Mouse (Mus musculus) forebrain, embryonic 14.5 days (tissue): ENCODE measurements around the gene Panx2. TPM values are rescaled to one million over a fixed set of nuclear protein-coding genes. Genes with fewer than 3 reads are reported as not detected.

Experiments
- ATAC-seq: fragments of 200-750 bp; cut with Nextera tagmentation; 2 replicates; pipeline ENCODE4 v1.8.0; 2017; ENCODE audit warnings: mild to moderate bottlenecking, moderate library complexity
- DNase-seq: peaks from one replicate; pipeline ENCODE4 v3.0.0-alpha.2; 2015; ENCODE audit warnings: low spot score
- H3K27ac ChIP-seq: fragments of 300-500 bp; sonication (generic); 2 replicates; pipeline ENCODE4 v1.5.1; 2014; ENCODE audit warnings: low read depth, mild to moderate bottlenecking, control low read depth, low read length, moderate library complexity
- H3K27me3 ChIP-seq: fragments of 300-500 bp; sonication (generic); replicated peaks from 2 replicates; pipeline ENCODE4 v1.6.1; 2014; ENCODE audit warnings: low read length, control low read depth, mixed read lengths; ENCODE audit not compliant: control insufficient read depth, insufficient read depth
- H3K36me3 ChIP-seq: fragments of 300-500 bp; sonication (generic); 2 replicates; pipeline ENCODE4 v1.6.1; 2014; ENCODE audit warnings: low read length, control low read depth; ENCODE audit not compliant: control insufficient read depth, insufficient read depth
- H3K4me1 ChIP-seq: fragments of 300-500 bp; sonication (generic); 2 replicates; pipeline ENCODE4 v1.6.1; 2014; ENCODE audit warnings: antibody characterized with exemption, low read length, control low read depth; ENCODE audit not compliant: control insufficient read depth, insufficient read depth
- H3K4me2 ChIP-seq: fragments of 300-500 bp; sonication (generic); 2 replicates; pipeline ENCODE4 v1.6.1; 2014; ENCODE audit warnings: mild to moderate bottlenecking, control low read depth, low read length
- H3K4me3 ChIP-seq: fragments of 300-500 bp; sonication (generic); 2 replicates; pipeline ENCODE4 v1.5.1; 2014; ENCODE audit warnings: low read depth, low read length, control low read depth
- H3K9ac ChIP-seq: fragments of 300-500 bp; sonication (generic); 2 replicates; pipeline ENCODE4 v1.6.1; 2014; ENCODE audit warnings: mild to moderate bottlenecking, low read length, control low read depth, moderate library complexity
- H3K9me3 ChIP-seq: fragments of 300-500 bp; sonication (generic); replicated peaks from 2 replicates; pipeline ENCODE4 v1.6.1; 2016; ENCODE audit warnings: low read length, control low read depth, mixed read lengths; ENCODE audit not compliant: control insufficient read depth
- WGBS: fragments of 180-500 bp; shearing (Covaris S2); extraction: QIAGEN DNeasy Blood & Tissue Kit; methylation state at CpG from one replicate; pipeline ENCODE4 v1.1.7; 2014; 5-methylcytosine and 5-hydroxymethylcytosine counted together
- polyA plus RNA-seq: library from polyadenylated mRNA; unstranded; fragments of >200 nt; fragmentation: Nextera tagmentation; extraction: Ambion mirVana; gene quantifications from 2 replicates; pipeline ENCODE4 v1.2.1, GENCODE M21; 2014

Panx2 gene
- polyA plus RNA-seq, 1 experiment from 2014 or later: 2.7 TPM

DNA sequence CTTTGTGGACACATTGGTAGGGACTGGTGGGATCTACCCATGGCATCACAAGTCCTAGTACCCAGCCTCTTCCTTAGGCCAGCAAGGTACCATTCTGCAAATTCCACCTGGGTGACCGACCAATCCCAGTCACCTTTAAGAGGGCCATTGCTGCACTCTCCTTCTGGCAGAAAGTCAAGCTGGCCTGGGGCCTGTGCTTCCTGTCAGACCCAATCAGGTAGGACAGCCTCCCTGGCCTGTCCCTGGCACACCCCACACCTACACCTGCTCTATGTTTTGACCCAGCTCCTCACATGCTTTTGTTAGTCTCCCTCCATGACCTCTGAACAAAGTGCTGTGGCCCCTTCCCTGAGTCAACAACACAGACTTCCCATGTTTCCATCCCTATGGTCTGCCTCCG, 25.3 kb downstream of the Panx2 start:
- Histone ChIP-seq H3K4me2 (no peak overlapping the region), H3K9me3 (no peaks in the 10 kb centered on the region), H3K4me1 (peaks cover 6% of the 10 kb centered on the region), H3K36me3 (peaks cover 62% of the 10 kb centered on the region), H3K27ac (no peak overlapping the region), H3K9ac (no peak overlapping the region), H3K4me3 (no peak overlapping the region), H3K27me3 (no peaks in the 10 kb centered on the region)
- 93% methylated on average over 2 of the region's 2 CpGs for WGBS
- DNase-seq: no peak
- ATAC-seq: no peak

GRCm38 (mm10) chr15:89088607-89089247, 29.2 kb downstream of the Panx2 start, which contains the start of gene Selenoo:
Gene Selenoo (plus strand): TSS chr15:89089084.
- DNase-seq: peak; percentile 94
- H3K4me3 ChIP-seq: peak within 1 kb of the TSS; percentile 97
- ATAC-seq: peak; percentile 95

DNA sequence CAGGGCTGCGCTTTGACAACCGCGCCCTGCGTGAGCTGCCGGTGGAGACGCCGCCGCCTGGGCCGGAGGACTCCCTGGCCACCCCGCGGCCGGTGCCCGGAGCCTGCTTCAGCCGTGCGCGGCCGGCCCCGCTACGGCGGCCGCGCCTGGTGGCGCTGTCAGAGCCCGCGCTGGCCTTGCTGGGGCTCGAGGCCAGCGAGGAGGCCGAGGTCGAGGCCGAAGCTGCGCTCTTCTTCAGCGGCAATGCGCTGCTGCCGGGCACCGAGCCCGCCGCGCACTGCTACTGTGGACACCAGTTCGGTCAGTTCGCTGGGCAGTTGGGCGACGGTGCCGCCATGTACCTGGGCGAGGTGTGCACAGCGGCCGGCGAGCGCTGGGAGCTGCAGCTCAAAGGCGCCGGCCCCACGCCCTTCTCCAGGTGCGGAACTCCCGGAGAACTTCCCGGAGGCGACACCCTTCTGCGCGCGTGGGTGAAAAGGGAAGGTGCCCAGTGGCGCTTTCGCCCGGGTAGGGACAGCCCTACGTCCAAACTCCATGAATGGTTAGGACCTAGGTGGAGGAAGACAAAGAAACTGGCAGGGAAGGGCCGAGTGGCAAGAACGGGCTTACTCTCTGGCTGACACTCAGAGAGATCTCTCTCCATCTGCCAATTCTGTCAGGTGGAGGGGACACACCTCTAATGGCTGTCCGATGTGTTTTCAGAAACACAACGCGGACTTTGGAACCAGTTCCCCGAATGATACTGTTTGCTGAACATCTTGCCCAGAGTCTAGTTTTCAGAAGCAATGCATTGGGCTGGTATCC, 29.9 kb downstream of the Panx2 start:
- H3K4me3 ChIP-seq: peak overlapping the region; percentile 97
- peak overlapping the region; percentile 95 for H3K9ac ChIP-seq
- H3K9me3 ChIP-seq: no peaks in the 10 kb centered on the region
- 3% methylated on average over 56 of the region's 68 CpGs for WGBS
- peaks cover 14% of the 10 kb centered on the region for H3K4me1 ChIP-seq
- H3K36me3 ChIP-seq: peaks cover 50% of the 10 kb centered on the region
- ATAC-seq (peak; percentile 63), DNase-seq (peak; percentile 12)
- peak overlapping the region; percentile 91 for H3K4me2 ChIP-seq
- H3K27me3 ChIP-seq: no peaks in the 10 kb centered on the region
- peak overlapping the region; percentile 72; the same call in 1 of the 2 replicates for H3K27ac ChIP-seq

More at GRCm38 (mm10) chr15:89088607-89089247, 29.2 kb downstream of the Panx2 start, which contains the start of gene Selenoo:
- Histone ChIP-seq H3K27me3 (no peaks in the 10 kb centered on the region), H3K36me3 (peaks cover 50% of the 10 kb centered on the region), H3K4me2 (peak within 1 kb of the TSS; percentile 91), H3K9ac (peak within 1 kb of the TSS; percentile 95), H3K27ac (peak within 1 kb of the TSS; percentile 72; the same call in 1 of the 2 replicates), H3K9me3 (no peaks in the 10 kb centered on the region), H3K4me1 (peaks cover 14% of the 10 kb centered on the region)
- WGBS: 2% methylated on average over 38 of the region's 38 CpGs

DNA sequence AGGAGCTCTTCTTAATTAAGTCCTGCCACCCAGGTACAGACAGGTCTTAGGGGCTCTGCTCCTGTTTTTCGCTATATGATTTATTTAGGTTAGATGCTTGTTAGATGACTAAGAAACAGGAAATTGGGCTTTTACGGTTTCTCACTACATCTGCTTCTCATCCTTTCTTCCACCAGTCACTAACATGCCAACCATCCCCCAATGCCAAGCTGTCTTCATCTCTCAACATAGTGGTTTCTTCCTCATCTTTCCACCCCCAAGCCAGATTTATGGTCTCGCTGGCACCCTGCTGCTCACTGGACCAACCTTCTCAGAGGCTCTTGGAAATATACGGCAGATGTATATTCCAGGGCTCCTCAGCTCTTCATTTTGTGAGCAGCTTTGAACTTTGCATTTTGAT, 31.1 kb downstream of the Panx2 start:
- DNase-seq (no peak), ATAC-seq (no peak)
- H3K36me3 ChIP-seq: peaks cover 50% of the 10 kb centered on the region
- WGBS: 93% methylated on average over 4 of the region's 4 CpGs
- no peak overlapping the region for H3K4me3 ChIP-seq
- no peak overlapping the region for H3K27ac ChIP-seq
- H3K9ac ChIP-seq: no peak overlapping the region
- no peaks in the 10 kb centered on the region for H3K9me3 ChIP-seq
- no peaks in the 10 kb centered on the region for H3K27me3 ChIP-seq
- H3K4me1 ChIP-seq: peaks cover 14% of the 10 kb centered on the region
- H3K4me2 ChIP-seq: peak overlapping the region; percentile 91; the same call in 1 of the 2 replicates

DNA sequence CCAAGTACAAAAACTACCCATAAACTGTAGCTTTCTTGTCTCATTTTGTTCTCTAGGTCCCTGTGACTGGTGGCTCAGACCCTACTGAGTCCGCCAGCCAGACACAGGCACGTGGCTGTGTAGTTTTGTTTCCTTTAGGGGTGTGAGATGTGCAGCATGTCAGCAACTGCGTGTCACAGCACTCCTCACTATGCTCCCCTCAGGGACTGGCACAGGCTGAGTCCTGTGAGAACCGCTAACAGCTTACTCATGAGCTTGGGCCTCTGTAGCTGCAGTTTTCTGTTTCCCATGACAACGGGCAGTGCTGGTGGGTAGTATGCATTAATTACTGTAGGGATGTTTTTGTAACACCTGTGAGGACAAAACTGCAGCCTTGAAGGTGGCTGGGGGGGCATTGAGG, 32.6 kb downstream of the Panx2 start:
- no peaks in the 10 kb centered on the region for H3K9me3 ChIP-seq
- H3K9ac ChIP-seq: no peak overlapping the region
- DNase-seq (no peak), ATAC-seq (no peak)
- peaks cover 14% of the 10 kb centered on the region for H3K4me1 ChIP-seq
- no peaks in the 10 kb centered on the region for H3K27me3 ChIP-seq
- peaks cover 51% of the 10 kb centered on the region for H3K36me3 ChIP-seq
- H3K27ac ChIP-seq: no peak overlapping the region
- no peak overlapping the region for H3K4me2 ChIP-seq
- H3K4me3 ChIP-seq: no peak overlapping the region
- 80% methylated on average over 5 of the region's 5 CpGs for WGBS

GRCm38 (mm10) chr15:89097450-89097849, 37.9 kb downstream of the Panx2 start:
- Histone ChIP-seq H3K4me3 (no peak overlapping the region), H3K36me3 (peaks cover 100% of the 10 kb centered on the region), H3K4me1 (no peaks in the 10 kb centered on the region), H3K27me3 (no peaks in the 10 kb centered on the region), H3K4me2 (no peak overlapping the region), H3K9me3 (no peaks in the 10 kb centered on the region), H3K27ac (no peak overlapping the region), H3K9ac (no peak overlapping the region)
- 77% methylated on average over 5 of the region's 5 CpGs for WGBS
- ATAC-seq (no peak), DNase-seq (no peak)

- Histone ChIP-seq H3K27me3 (no peaks in the 10 kb centered on the region), H3K36me3 (peaks cover 100% of the 10 kb centered on the region)
- ATAC-seq: no peak
Measured at GRCm38 (mm10) chr15:89098616-89099015, 39.1 kb downstream of the Panx2 start.

DNA sequence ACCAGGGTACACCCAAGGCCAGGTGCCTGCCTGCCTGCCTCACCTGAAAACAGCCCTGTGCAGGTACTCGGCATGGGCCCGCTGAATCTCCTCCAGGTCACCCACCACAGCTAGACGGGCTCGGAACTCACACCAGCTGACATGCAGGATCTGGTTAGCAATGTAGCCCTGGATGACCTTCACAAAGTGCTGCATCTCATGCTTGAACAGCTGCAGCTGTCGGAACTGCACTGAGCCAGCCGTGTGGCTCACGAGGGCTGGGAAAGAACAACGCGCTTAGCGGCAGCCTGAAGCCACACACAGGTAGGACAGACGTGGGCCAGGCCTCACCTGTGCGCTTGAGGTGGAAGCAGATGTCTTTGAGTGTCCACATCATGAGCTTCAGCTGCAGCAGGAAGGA, 41.3 kb downstream of the Panx2 start:
- H3K9me3 ChIP-seq: no peaks in the 10 kb centered on the region
- H3K4me1 ChIP-seq: no peaks in the 10 kb centered on the region
- ATAC-seq: no peak
- H3K27ac ChIP-seq: no peak overlapping the region
- H3K36me3 ChIP-seq: peaks cover 100% of the 10 kb centered on the region
- H3K4me3 ChIP-seq: no peak overlapping the region
- H3K9ac ChIP-seq: no peak overlapping the region
- no peak overlapping the region for H3K4me2 ChIP-seq
- H3K27me3 ChIP-seq: no peaks in the 10 kb centered on the region
- 95% methylated on average over 12 of the region's 12 CpGs for WGBS
- DNase-seq: no peak

More at GRCm38 (mm10) chr15:89098616-89099015, 39.1 kb downstream of the Panx2 start:
- Histone ChIP-seq H3K9me3 (no peaks in the 10 kb centered on the region), H3K4me3 (no peak overlapping the region), H3K9ac (no peak overlapping the region), H3K27ac (no peak overlapping the region), H3K4me2 (no peak overlapping the region), H3K4me1 (no peaks in the 10 kb centered on the region)
- WGBS: 86% methylated on average over 7 of the region's 7 CpGs
- no peak for DNase-seq

DNA sequence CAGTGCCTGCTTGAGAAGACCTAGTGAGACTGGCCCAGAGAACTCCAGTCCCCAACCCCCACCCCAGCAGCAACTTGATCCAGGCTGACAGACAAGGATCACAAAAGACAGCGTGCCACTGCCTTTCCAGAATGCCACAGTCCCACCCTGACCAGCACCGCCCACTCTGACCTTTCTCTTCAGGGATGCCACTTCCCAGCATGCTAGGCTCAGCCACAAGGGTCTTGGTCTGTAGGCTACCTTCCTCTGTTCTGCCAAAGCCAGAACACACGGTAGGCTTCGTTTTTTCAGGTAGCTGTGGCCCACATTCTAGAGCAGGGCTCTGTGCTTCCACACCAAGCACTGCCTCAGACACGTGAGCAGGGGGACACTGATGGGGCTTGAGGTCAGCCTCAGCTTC, 43.1 kb downstream of the Panx2 start:
- Histone ChIP-seq H3K27me3 (no peaks in the 10 kb centered on the region), H3K4me3 (no peak overlapping the region), H3K4me1 (no peaks in the 10 kb centered on the region), H3K9ac (no peak overlapping the region), H3K9me3 (no peaks in the 10 kb centered on the region), H3K4me2 (no peak overlapping the region), H3K36me3 (peaks cover 100% of the 10 kb centered on the region), H3K27ac (no peak overlapping the region)
- no peak for DNase-seq
- WGBS: 77% methylated on average over 5 of the region's 5 CpGs
- no peak for ATAC-seq
